Mouse (Mus musculus) embryonic facial prominence, embryonic 10.5 days (tissue): Measurements from ENCODE around the gene Ppp1r14d. TPM values are rescaled to one million over a fixed set of nuclear protein-coding genes. Genes with fewer than 3 reads are reported as not detected.

Experiments
- polyA plus RNA-seq: library from polyadenylated mRNA; unstranded; fragments of >200 nt; fragmentation: Nextera tagmentation; extraction: Ambion mirVana; gene quantifications from 2 replicates; pipeline ENCODE4 v1.2.1, GENCODE M21; 2016

Ppp1r14d gene
- polyA plus RNA-seq, 1 experiment from 2014 or later = 0.20 TPM

Other genes starting within 250 kb of the Ppp1r14d start
- 19.9 and 20.5 TPM in 2 replicates for gene Ccdc32, start 200.5 kb downstream of the Ppp1r14d start, polyA plus RNA-seq
- 7.3 and 8.0 TPM in 2 replicates for gene Rpusd2, start 195.1 kb downstream of the Ppp1r14d start, polyA plus RNA-seq
- gene Knl1, start 182.8 kb downstream of the Ppp1r14d start, polyA plus RNA-seq = 54.0 and 58.3 TPM in 2 replicates
- gene Rad51, start 117.1 kb downstream of the Ppp1r14d start, polyA plus RNA-seq = 90.9 and 94.1 TPM in 2 replicates
- gene Rmdn3, start 72.9 kb downstream of the Ppp1r14d start, polyA plus RNA-seq = 47.3 and 50.7 TPM in 2 replicates
- 5.3 and 6.1 TPM in 2 replicates for gene Gchfr, start 62.1 kb downstream of the Ppp1r14d start, polyA plus RNA-seq
- gene Gm14137, start 55.4 kb downstream of the Ppp1r14d start, polyA plus RNA-seq = 0.77 and 1.0 TPM in 2 replicates
- gene Zfyve19, start 21.3 kb downstream of the Ppp1r14d start, polyA plus RNA-seq = 52.9 and 58.5 TPM in 2 replicates
- 25.2 and 25.4 TPM in 2 replicates for gene Dnajc17, start 21.1 kb downstream of the Ppp1r14d start, polyA plus RNA-seq
- 11.1 and 11.4 TPM in 2 replicates for gene Spint1, start 7.5 kb upstream of the Ppp1r14d start, polyA plus RNA-seq
- gene Rhov, start 41.4 kb upstream of the Ppp1r14d start, polyA plus RNA-seq = 0.74 and 2.5 TPM in 2 replicates
- gene Vps18, start 58.8 kb upstream of the Ppp1r14d start, polyA plus RNA-seq = 23.1 and 25.1 TPM in 2 replicates
- 4.4 and 4.6 TPM in 2 replicates for gene Dll4, start 95.9 kb upstream of the Ppp1r14d start, polyA plus RNA-seq
- gene Chac1, start 121.3 kb upstream of the Ppp1r14d start, polyA plus RNA-seq = 0.90 and 1.1 TPM in 2 replicates
- gene Ino80, start 247.8 kb upstream of the Ppp1r14d start, polyA plus RNA-seq = 3.5 and 4.3 TPM in 2 replicates